ENCODE assay signal across 27 mouse cellular contexts in the genomic region with DNA sequence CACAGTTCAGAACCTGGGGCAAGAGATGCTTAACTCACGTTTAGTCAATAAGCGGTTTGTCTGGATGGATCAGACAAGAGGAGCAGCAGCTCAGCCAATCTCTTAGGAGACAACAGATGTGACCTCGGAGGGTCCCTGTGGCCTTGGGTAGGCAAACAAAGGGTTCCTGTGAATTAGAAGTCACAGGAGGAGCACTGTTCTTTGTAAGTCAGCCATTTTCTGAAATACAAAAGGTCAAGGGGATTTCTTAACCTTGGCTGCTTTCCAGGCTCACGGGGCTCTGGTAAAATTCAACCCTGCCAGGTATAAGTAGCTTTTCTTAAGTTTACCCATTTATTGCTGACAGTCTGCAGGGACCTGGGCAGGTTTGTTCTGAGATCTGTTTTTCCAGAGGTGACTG.
A peak's percentile ranks its signal among the peaks of the same experiment; 100 is the strongest.
DNase-seq lines count a peak whose midpoint lies in the region; ATAC-seq lines count a peak whose summit lies in the region.
"Had no signal": no experiment of that assay in that cellular context is flagged by ENCODE, and none has a peak within 500 bp of the region (broad histone marks: within the 10 kb centered on the region; RNA-seq: fewer than 3 reads in every experiment).

No protein-coding gene starts in this region.

- peak; percentile 74 for DNase-seq in heart, adult 11 months
- no peak for DNase-seq in heart, postnatal 10 days
- peak; percentile 21 for DNase-seq in midbrain, embryonic 10.5 days (ENCODE audit: low spot score)
- peak; percentile 43 for DNase-seq in embryo, embryonic 11 days
- DNase-seq in urinary bladder, postnatal 36 days (ENCODE audit: low spot score in 2 of 2) = no peak
- DNase-seq in frontal cortex, postnatal 14 days (ENCODE audit: low spot score in 2 of 2) = no peak
- DNase-seq: adrenal gland, adult 8-10 months; cerebellum, adult 8-10 months; cerebellum, postnatal 36 days; heart, postnatal 14 days; kidney, adult 9 months; kidney, postnatal 10 days; layer of hippocampus, adult 9-11 months; liver, embryonic 13.5 days; lung, adult 18-20 months; lung, postnatal 10 days; midbrain, embryonic 14.5 days; right cerebral cortex, postnatal 4 days; thymus, adult 2 months; thymus, postnatal 36 days had no signal

- H3K36me3 ChIP-seq in midbrain, embryonic 10.5 days = no peaks in the 10 kb centered on the region
- H3K36me3 ChIP-seq in midbrain, embryonic 15.5 days (replicated peaks) = no peaks in the 10 kb centered on the region
- H3K36me3 ChIP-seq: heart, embryonic 13.5 days; hindbrain, embryonic 12.5 days; limb, embryonic 10.5 days; limb, embryonic 15.5 days; liver, embryonic 13.5 days had no signal

- peak overlapping the region; percentile 55; the same call in 1 of the 2 replicates for H3K27ac ChIP-seq in midbrain, embryonic 10.5 days (replicated peaks)
- H3K27ac ChIP-seq in midbrain, embryonic 15.5 days = no peak overlapping the region
- H3K27ac ChIP-seq: heart, embryonic 13.5 days; hindbrain, embryonic 12.5 days; limb, embryonic 10.5 days; limb, embryonic 15.5 days; liver, embryonic 13.5 days had no signal

- no peak overlapping the region for H3K4me2 ChIP-seq in midbrain, embryonic 15.5 days
- H3K4me2 ChIP-seq: heart, embryonic 13.5 days; hindbrain, embryonic 12.5 days; limb, embryonic 15.5 days; liver, embryonic 13.5 days had no signal

- 0 out of 2 replicates have a peak, but pooled peaks cover 4% of the 10 kb centered on the region for H3K27me3 ChIP-seq in midbrain, embryonic 10.5 days (ENCODE audit: low read depth, poor library complexity, severe bottlenecking)
- no peaks in the 10 kb centered on the region for H3K27me3 ChIP-seq in midbrain, embryonic 15.5 days (replicated peaks)
- H3K27me3 ChIP-seq: heart, embryonic 13.5 days; hindbrain, embryonic 12.5 days; limb, embryonic 15.5 days; liver, embryonic 13.5 days had no signal

- H3K4me3 ChIP-seq in midbrain, embryonic 10.5 days = no peak overlapping the region
- no peak overlapping the region for H3K4me3 ChIP-seq in midbrain, embryonic 15.5 days
- H3K4me3 ChIP-seq: heart, embryonic 13.5 days; hindbrain, embryonic 12.5 days; limb, embryonic 10.5 days; limb, embryonic 15.5 days; liver, embryonic 13.5 days had no signal

- H3K9ac ChIP-seq in midbrain, embryonic 15.5 days = no peak overlapping the region
- H3K9ac ChIP-seq: heart, embryonic 13.5 days; hindbrain, embryonic 12.5 days; limb, embryonic 15.5 days; liver, embryonic 13.5 days had no signal

- no peak for ATAC-seq in midbrain, embryonic 15.5 days (replicated peaks)
- ATAC-seq: forebrain, embryonic 14.5 days; intestine, postnatal 0 days had no signal

- intact Hi-C loops in heart, postnatal 10 days (cut with DNase I) = no loop called here

- WGBS in midbrain, embryonic 10.5 days = 13% methylated on average over 4 of the region's 4 CpGs
- WGBS in midbrain, embryonic 15.5 days = 17% methylated on average over 4 of the region's 4 CpGs

- H3K9me3 ChIP-seq in midbrain, embryonic 10.5 days (replicated peaks) = no peaks in the 10 kb centered on the region
- no peaks in the 10 kb centered on the region for H3K9me3 ChIP-seq in midbrain, embryonic 15.5 days
- H3K9me3 ChIP-seq: heart, embryonic 13.5 days; hindbrain, embryonic 12.5 days; limb, embryonic 10.5 days; limb, embryonic 15.5 days; liver, embryonic 13.5 days had no signal

- H3K4me1 ChIP-seq in midbrain, embryonic 10.5 days = peaks cover 30% of the 10 kb centered on the region
- H3K4me1 ChIP-seq in midbrain, embryonic 15.5 days = no peaks in the 10 kb centered on the region
- H3K4me1 ChIP-seq: heart, embryonic 13.5 days; limb, embryonic 10.5 days; limb, embryonic 15.5 days; liver, embryonic 13.5 days had no signal

Comparison
In these comparisons a context has a peak if more than half of its experiments do, and no peak if none do; other contexts are left out.
1. DNase-seq: peak in heart, adult 11 months (single experiment), midbrain, embryonic 10.5 days (single experiment) and embryo, embryonic 11 days (single experiment); none in heart, postnatal 10 days (0 of 2), urinary bladder, postnatal 36 days (0 of 2) and frontal cortex, postnatal 14 days (0 of 2).